Mouse (Mus musculus) frontal cortex, postnatal 36 days (tissue): Measurements from ENCODE around the gene Fgfr2.
A peak's percentile ranks its signal among the peaks of the same experiment; 100 is the strongest.

Experiments
- DNase-seq, 2 experiments: peaks; one replicate each; pipeline ENCODE4 v3.0.0; 2022; ENCODE audit warnings: low spot score in 2 of 2

Fgfr2 gene

DNA sequence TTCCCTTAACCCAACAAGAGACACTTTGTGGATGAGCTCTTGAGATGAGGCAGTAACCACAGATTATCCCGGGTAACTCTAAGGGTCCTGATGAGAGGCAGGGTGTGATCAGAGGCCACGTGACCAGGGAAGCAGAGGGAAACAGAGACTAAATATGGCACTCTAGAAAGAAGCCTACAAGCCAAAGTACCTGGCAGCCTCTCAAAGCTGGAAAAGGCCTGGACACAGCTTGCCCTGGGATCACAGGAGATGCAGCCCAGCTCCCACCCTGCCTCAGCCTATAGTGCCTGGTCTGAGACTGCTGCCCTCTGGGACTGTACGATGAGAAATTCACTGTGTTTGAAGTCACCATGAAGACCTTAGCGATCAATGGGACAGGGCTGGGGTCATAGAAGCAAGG lies 889.4 kb downstream of the Fgfr2 start:
- no peak for DNase-seq

DNA sequence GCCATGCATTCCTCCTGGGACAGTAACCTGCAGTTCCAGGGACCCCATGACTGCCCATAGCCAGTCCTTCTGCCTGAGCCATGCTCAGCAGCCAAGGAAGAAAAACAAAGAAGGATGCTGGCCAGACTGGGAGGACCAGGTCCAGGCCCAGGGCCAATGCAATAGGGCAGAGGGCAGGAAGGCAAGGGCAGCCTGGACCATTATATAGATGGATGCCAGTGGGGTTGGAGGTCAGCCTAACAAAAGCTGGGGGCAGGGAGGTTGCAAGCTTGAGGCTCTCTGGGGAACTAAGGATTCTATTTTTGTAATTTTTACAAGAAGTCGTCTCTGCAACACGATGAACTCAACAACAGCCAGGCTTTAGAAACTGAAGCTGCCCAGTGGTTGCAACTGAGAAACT lies 890.2 kb downstream of the Fgfr2 start:
- no peak for DNase-seq

DNA sequence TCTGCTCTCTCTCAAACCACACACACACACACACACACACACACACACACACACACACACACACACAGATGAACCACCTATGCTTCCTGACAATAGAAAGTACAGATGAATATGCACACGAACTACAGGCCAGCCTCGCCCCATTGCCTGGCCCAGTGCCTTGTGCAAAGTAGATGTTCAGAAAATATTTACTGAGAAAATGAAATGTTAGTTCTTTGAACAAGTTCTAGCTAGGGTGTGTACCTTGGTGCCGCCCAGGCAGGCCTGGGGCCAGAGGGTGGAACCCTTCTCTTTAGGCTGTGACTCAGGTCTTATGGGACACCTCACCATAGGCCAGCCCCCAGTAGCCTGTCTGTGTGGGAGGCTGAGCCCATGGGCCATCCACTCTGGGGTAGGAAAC lies 891.7 kb downstream of the Fgfr2 start:
- no peak for DNase-seq

DNA sequence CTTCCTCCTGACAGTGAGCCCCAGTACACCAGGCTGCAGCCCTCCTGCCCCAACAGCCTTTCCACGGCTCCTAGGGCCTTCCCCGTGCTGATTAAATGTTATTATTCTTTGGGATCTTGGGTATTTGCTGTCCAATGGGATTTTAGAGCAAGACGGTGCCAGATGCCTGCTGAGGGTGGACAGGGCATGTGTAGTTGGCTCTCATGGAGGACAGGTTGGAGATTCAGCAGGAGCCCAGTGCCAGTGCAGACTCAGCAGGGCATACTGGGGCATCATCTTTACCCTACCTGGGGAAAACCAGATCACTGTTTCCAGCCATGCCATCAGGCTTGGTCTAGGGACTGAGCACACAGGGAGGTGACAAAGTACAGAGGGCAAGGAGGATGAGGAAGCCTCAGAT lies 892.2 kb downstream of the Fgfr2 start:
- DNase-seq = no peak

DNA sequence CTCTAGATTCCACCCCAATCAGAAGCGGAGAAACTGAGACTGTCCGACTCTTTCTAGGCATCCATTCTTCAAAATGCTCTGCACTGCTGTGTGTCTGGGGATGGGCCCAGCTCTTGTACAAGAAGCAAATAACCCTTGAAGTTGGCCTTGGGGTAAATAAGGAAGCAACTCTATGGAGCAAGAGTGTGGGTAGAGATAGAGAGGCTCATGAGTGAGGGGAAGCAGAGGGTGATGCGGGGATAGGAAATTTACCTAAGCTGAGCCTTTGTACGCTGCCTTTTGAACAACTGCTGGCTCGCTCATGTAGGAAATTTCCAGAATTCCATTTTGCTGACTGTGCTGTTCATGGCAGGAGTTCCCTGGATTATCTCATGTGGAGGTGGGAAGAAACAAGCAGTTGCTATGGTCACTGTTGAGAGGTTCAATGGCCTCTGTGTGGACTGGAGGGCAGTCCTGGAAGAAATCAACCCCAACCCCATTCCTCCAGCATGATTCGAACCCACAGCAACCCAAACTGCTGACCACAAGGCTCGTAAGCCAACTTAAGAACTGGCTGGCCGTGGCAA lies 896.0 kb downstream of the Fgfr2 start:
- no peak for DNase-seq

DNA sequence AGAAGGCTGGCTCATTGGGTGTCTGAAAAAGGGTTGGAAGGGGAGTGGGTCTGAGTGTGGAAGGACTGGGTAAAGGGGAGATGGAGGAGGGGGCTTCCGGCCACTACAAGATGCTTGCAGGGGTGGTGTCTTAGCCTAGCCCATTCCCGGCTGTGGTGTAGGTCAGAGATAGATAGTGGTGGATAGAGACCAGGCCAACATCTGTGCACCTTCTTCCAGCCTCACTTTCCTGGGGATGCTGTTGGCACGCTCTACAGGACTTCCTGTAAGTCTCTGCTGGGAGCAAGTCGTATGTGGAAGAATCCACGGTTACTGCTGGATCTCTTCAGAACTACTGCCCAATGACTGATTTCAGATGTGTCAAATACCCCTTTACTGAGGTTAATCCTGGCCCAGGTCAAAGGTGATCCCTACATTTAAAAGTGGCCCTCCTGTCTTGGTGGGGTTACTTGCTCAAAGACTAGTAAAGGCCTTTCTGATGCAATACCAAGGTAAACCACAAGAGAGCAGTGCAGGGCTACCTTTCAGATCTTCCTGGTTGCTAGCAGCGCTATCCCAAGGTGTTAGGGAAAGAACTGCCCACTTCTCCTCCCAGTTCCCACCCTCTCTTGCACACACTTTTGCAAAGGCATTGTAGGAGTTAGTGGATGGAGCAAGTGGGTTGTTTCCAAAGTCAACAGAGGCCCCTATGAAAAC lies 896.6 kb downstream of the Fgfr2 start:
- DNase-seq = peak; percentile 86 to 95

DNA sequence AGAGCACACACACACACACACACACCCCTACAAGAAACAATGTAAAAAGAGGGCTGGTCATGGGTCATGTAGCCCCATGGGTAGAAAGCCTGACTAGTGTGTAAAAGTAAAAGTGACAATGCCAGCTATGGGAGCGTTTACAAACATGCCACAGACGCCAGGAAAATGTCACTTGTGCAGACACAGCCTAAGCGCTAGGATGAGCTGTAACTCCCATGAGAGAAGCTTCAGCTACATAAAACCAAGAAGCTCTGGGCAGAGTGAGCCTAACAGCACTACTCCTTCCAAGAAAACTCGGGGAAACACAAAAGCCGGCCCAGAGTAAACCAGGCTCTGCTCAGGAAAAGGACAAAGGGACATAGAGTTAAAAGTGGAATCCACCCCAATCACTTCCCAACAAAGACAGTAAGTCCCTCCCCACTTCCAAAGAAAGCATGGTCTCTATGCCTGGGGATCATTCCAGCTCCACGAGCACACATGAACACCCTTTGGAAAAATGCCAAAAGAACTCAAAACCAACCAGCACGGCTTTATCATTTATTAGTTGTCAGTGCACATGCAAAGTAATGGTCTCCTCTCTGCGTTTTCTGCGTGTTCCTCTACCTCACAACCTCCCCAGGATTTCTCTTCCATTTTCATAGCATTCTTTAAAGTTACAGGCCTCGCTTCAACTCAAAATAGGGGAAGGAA lies 899.6 kb downstream of the Fgfr2 start:
- no peak for DNase-seq

DNA sequence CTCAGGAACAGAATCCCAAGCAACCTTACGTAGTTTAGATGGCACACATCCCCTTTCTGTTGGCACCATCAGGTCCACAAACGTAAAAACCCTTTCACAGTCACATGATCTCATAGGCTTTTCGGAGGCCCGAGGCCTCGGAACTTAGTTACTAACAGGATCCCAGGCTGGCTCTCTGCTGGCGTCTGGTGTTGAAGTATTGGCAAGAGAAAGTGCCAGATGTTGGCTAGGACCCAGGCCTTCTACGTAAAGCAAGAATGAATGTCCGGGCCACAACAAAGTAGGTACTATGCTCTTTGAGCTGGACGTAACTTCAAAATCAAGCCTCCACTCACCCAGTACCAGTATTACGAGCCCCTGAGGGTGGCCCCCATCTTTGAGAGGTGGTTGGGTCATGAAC lies 909.1 kb downstream of the Fgfr2 start:
- no peak for DNase-seq

DNA sequence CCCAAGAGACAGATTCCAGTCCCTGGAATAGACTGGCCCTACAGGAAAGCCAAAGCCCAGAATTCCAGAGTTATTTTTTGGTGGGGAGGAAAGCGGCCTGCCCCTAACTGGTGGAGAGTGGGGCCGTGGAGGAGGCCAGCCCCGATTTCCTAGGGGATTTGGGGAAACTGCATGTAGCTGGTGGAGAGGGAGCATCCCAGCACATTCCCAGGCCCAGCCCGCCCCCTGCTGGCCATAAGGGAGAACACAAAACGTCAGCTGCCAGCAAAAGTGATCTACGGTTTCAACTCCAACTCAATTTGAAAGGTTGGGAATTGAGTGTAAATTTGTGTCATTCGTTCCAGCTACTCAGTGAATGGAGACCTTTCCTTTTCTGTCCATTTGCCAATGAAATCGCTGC lies 909.7 kb downstream of the Fgfr2 start:
- peak; percentile 79 to 86 for DNase-seq

DNA sequence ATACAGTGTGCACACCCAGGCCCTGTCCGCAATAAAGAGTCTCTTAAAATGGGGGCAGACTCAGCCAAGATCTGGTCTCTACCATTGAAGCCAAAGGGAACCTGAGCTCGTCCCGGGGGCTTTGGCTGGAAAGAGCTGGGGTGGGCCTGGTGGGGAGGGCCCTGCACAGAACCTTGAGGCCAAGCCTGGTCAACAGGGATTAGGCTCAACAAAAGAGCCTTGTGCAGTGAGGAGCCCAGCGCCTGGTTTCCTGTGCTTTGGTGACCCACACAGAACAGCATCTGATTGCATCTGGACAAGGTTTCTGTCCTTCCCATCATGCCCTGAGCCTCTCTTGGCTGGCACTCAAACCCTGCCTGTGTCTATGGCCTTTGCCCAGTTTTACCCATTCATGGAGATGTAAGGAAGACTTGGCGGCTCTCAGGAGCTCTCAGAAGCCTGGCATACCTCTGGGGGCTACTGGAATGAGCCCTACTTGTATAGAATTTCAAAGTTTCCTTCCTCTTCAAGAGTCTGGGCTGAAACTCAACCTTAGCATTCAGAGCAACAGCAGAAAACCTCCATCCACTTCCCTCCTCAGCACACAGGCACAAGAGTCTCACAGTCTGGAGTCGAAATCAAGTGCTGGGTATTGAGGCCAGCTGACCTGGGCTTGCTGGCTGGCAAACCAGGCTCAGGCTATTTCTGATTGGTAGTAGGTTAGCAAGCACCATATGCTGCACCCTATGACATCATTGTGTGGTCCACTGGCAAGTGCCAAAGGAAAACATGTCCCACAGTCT lies 911.0 kb downstream of the Fgfr2 start:
- DNase-seq = no peak

DNA sequence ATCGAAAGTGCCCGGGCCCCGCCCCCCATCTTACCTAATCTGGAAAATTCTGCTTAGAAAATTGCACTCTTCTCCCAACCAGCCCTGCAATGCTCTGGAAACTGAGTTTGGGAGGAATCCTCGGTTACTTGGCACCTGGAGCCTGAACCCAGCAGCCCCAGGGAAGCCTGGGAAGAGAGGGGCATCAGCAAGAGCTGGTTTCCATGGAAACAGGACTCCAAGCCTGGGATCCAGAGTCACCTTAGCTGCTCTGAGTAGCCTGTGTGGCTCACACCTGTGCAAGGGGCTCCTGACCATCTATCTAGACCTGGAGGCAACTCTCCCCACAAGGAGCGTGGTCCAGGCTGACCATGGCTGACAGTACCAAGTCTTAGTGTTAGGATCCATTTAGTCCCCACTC lies 912.5 kb downstream of the Fgfr2 start:
- DNase-seq = no peak

DNA sequence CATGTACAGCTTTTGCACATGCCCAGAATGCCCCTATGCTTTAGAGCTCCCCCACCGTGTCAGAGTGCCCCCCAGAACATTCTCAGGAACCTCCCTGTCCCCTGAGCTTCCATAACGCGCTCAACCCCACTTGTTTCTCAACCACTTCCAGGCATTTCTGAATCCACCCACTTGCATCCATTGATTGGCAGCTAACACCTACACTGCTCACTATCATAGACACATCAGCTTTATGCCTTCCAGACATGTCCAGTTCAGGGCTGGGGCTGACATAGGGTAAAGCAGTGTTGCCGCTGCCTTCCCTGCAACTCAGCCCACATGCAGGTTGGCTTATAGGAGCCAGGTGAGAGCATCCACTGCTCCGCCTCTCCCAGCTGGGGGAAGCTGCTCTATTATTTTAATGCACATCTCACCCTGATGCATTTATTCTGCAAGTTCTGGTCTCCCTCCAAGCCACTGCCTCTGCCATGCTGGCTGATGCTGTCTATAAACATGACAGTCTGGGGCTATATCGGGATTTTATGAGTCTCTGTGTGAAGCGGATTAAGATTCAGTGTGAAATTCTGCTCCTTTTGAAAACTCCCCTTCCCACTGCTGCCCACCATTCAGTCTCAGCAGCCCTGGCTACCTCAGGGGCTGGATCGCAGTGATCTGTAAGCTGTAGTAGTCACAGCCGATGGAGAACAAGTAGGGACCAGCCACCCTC lies 914.1 kb downstream of the Fgfr2 start:
- DNase-seq = peak; percentile 67 to 86

DNA sequence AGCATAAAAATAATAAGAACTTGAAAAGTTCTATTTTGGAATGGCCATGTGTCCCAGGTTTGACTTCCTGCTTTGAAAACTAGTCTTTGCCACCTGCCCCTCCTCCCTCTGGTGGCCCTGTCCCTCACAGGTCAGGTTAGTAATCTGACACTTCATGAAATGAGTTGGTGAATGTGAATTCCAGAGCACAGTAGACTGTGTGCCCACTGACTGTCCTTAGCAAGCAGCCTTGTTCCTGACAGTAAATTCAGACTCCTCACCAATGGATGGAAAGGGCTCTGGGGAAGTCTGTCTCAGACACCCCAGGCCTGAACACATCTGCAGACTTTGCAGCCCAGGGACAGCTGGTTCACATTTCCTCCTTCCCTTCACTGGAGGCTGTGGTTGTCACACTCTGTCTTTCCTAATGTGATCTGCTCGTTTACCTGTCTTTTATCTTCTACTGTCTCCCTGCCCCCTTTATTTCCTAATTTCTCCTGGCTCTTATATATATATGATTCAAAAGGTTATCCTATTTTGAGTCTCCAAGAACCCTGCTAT lies 919.0 kb downstream of the Fgfr2 start:
- DNase-seq = no peak

DNA sequence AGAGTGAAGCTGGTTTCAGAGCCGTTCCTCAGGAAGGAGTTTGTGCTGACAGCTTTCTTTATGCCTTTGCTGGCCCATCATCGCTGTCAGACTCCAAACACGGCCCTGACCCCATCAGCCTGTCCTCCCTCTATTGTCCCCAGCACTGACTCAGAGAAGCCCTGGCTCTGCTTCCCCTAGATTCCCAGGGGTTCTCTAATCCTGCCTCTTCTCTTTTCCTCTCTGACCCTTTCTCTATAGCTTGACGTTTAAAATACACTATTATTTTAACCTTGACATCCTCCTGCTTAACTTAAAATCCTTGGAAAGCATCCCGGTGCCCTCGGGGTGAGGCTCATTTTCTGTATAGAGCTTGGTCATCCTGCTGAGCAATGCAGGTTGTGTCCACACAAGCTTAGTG lies 923.5 kb downstream of the Fgfr2 start:
- no peak for DNase-seq

DNA sequence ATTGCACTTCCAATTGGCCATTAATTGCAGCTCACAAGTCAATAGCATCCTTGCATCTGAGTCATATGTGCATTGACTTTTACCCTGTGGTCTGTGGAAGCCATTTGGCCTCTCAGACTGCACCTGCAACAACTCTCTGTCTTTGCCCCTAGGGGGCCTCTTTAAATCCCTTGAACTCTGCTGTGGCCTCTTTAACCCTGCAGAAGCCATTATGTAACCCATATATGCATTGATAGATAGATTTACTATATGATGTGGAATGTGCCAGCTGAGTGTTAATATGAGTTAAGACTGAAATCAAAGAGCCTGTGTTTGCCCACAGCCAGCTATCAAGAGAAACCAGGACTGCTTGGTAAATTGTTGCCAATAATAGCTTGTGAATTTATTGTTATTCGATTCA lies 924.3 kb downstream of the Fgfr2 start:
- DNase-seq = no peak

DNA sequence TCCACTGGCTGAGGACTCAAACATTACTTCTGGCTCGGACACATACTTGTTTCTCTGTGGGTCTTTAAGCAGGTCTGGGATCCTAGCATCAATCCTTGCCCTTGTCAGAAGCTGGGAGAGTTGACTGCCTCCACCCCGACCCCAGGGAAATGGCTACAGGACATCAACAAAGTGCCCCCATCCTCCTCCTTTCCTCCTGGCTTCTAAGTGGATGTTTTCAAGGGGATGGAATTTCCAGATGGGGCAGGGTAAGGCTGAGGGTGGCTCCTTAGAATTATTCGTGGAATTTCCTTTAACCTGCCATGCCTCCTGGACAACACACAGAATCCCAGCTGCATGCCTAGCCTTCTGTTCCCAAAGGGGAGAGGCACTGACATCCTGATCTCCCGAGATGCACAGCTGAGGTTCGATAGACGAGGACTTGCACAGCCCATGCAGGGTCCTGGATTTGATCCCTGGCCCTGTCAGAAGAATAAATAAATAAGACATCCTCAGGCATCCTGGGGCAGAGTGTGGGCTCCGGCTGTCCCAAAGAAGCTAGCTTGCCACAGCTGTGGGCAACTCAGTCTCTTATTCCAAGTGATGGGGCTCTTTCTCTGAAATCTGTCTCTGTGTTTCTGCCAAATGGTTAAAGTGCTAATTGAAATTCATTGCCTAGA lies 925.2 kb downstream of the Fgfr2 start:
- DNase-seq = no peak

DNA sequence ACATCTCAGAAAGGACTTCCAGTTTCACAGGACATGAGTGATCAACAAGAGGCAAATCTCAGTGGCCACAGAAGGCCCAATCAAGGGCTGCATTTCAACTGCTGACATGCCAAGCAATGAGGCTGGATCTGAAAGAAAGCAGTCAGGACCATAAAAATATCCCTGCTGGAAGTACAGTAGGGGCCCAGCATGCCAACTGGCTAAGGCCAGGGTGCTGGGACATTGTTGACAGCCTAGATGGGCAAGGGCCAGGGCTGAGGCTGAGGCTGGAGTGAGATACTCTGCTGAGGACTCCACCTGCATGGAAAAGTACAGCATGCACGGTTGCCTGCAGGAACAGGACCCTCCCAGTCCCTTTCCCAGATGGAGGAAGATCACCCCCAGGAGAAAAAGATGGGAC lies 926.6 kb downstream of the Fgfr2 start:
- DNase-seq = no peak

DNA sequence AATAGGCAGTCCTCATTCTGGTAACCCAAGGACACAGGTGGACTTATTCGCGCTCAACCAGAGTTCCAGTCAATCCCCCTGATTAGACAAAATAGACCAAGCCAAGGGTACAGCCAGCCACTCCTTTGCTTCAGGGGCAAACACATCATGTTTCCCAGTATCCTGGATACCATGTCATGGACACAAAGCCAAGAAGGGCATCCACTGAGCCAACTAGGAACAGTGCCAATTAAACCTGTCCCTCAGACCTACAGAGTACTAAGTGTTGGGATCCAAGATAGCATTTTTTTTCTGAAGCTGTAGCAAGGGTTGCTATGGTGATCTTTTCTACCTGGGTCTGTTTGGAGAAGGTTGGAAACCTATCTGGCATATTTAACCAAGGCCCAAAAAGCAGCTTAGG lies 929.5 kb downstream of the Fgfr2 start:
- DNase-seq = no peak

DNA sequence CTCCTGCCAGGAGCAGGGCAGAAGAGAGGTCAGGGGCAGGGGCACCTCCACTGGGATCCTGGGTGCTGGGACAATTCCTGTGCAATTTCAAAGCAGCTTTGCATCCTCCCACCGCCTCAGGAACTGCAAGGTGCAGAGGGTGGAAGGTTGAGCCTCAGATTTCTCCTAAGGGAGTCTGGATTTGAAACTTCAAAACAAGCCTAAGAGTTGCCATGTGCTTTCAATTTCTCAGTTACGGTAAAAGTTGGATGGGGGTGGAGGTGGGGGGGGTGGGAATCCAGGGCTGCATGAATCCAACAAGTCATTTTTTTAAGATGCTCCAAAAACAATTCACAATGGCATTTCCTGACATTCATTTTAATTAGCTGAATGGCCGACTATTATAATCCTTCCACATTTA lies 935.7 kb downstream of the Fgfr2 start:
- DNase-seq = no peak

DNA sequence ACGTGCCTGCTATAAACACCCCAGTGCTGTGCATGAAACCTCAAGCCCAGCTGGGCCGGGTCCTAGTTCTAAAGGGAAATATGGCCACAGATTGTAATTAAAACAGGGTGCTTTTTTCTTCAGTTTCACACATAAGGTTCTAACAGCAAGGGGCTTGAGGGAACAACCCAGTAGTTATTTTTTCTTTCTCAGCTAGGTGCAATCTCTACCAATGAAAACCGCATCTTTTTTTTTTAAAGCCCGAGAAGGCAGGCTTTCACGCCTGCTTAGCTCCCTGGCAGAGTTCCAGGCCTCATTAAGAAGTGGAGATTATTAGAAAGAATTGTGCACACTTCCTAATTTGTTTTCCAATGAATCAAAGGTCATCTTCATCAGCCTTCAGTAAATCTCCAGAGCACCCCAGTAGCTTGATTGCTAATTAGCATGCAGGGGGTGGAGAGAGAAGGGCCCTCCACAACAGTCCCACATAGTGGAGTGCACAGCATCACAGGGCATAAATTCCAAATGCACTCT lies 939.2 kb downstream of the Fgfr2 start:
- no peak for DNase-seq
